Mouse (Mus musculus): ENCODE data around the gene Gm10197. TPM values are rescaled to one million over a fixed set of nuclear protein-coding genes. Genes with fewer than 3 reads are reported as not detected.

Gm10197 gene
- polyA plus RNA-seq, 1 experiment from 2014 or later: 7.2 TPM

- peaks cover 34% of the 10 kb centered on the region for H3K36me3 ChIP-seq (ENCODE audit: control insufficient read depth, insufficient read depth, low read length)
- peak overlapping the region; percentile 99 for H3K4me3 ChIP-seq (ENCODE audit: low read depth, low read length)
- ATAC-seq: peak; percentile 86
- no peak for DNase-seq (ENCODE audit: low spot score)
- H3K4me1 ChIP-seq (ENCODE audit: control insufficient read depth, insufficient read depth, low read length): peaks cover 9% of the 10 kb centered on the region
- peak overlapping the region; percentile 97 for H3K27ac ChIP-seq (ENCODE audit: low read depth, low read length)
- H3K9ac ChIP-seq (ENCODE audit: low read length): peak overlapping the region; percentile 98
- WGBS: under 1% methylated on average over 59 of the region's 59 CpGs
- no peaks in the 10 kb centered on the region for H3K27me3 ChIP-seq (replicated peaks; ENCODE audit: control insufficient read depth, insufficient read depth, low read length)
- no peaks in the 10 kb centered on the region for H3K9me3 ChIP-seq (replicated peaks; ENCODE audit: control insufficient read depth, low read length)
- peak overlapping the region; percentile 77 for H3K4me2 ChIP-seq (ENCODE audit: low read length)
Measured at GRCm38 (mm10) chr19:53389851-53390431, 18.4 kb upstream of the Gm10197 start.

GRCm38 (mm10) chr19:53389417-53389816 lies 17.9 kb upstream of the Gm10197 start:
- ATAC-seq: no peak
- WGBS: 27% methylated on average over 6 of the region's 6 CpGs

DNA sequence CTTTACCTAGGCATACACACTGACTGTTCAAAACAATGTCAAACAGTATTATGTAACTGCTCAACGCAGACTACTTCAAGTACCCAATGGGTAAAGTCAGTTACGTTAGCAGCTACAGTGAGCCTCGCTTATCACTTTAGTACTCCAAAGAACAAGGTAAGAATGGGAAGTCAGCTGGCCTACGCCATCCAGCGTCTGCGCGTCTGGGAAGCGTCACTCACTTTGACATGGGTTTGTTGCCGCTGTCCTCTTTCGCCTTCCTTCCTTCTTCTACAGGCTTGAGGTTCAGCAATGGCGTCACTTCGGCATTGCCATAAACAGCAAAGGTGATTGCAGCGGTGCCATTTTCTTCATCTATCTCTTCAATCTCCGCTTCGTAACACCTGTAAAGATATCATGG lies 11.8 kb upstream of the Gm10197 start:
- Histone ChIP-seq H3K9me3 (replicated peaks; ENCODE audit: control insufficient read depth, low read length) (no peaks in the 10 kb centered on the region), H3K27ac (ENCODE audit: low read depth, low read length) (no peak overlapping the region), H3K4me3 (ENCODE audit: low read depth, low read length) (no peak overlapping the region), H3K36me3 (ENCODE audit: control insufficient read depth, insufficient read depth, low read length) (peaks cover 82% of the 10 kb centered on the region), H3K27me3 (replicated peaks; ENCODE audit: control insufficient read depth, insufficient read depth, low read length) (no peaks in the 10 kb centered on the region), H3K9ac (ENCODE audit: low read length) (no peak overlapping the region), H3K4me1 (ENCODE audit: control insufficient read depth, insufficient read depth, low read length) (no peaks in the 10 kb centered on the region), H3K4me2 (ENCODE audit: low read length) (no peak overlapping the region)
- DNase-seq (ENCODE audit: low spot score) (no peak), ATAC-seq (no peak)
- 97% methylated on average over 15 of the region's 15 CpGs for WGBS

More at GRCm38 (mm10) chr19:53389417-53389816, 17.9 kb upstream of the Gm10197 start:
- no peaks in the 10 kb centered on the region for H3K27me3 ChIP-seq (replicated peaks; ENCODE audit: control insufficient read depth, insufficient read depth, low read length)
- H3K9ac ChIP-seq (ENCODE audit: low read length): peak overlapping the region; percentile 98
- peak overlapping the region; percentile 77 for H3K4me2 ChIP-seq (ENCODE audit: low read length)
- peak overlapping the region; percentile 99 for H3K4me3 ChIP-seq (ENCODE audit: low read depth, low read length)
- H3K9me3 ChIP-seq (replicated peaks; ENCODE audit: control insufficient read depth, low read length): no peaks in the 10 kb centered on the region
- peaks cover 9% of the 10 kb centered on the region for H3K4me1 ChIP-seq (ENCODE audit: control insufficient read depth, insufficient read depth, low read length)
- no peak for DNase-seq (ENCODE audit: low spot score)
- peaks cover 39% of the 10 kb centered on the region for H3K36me3 ChIP-seq (ENCODE audit: control insufficient read depth, insufficient read depth, low read length)
- H3K27ac ChIP-seq (ENCODE audit: low read depth, low read length): peak overlapping the region; percentile 97; the same call in 1 of the 2 replicates

GRCm38 (mm10) chr19:53378421-53378820 lies 6.9 kb upstream of the Gm10197 start:
- ATAC-seq (no peak), DNase-seq (ENCODE audit: low spot score) (no peak)
- no peaks in the 10 kb centered on the region for H3K9me3 ChIP-seq (replicated peaks; ENCODE audit: control insufficient read depth, low read length)
- H3K4me2 ChIP-seq (ENCODE audit: low read length): no peak overlapping the region
- WGBS: 93% methylated on average over 10 of the region's 10 CpGs
- H3K4me1 ChIP-seq (ENCODE audit: control insufficient read depth, insufficient read depth, low read length): no peaks in the 10 kb centered on the region
- peaks cover 71% of the 10 kb centered on the region for H3K36me3 ChIP-seq (ENCODE audit: control insufficient read depth, insufficient read depth, low read length)
- no peak overlapping the region for H3K9ac ChIP-seq (ENCODE audit: low read length)
- no peaks in the 10 kb centered on the region for H3K27me3 ChIP-seq (replicated peaks; ENCODE audit: control insufficient read depth, insufficient read depth, low read length)
- H3K4me3 ChIP-seq (ENCODE audit: low read depth, low read length): no peak overlapping the region
- H3K27ac ChIP-seq (ENCODE audit: low read depth, low read length): no peak overlapping the region

- peaks cover 70% of the 10 kb centered on the region for H3K36me3 ChIP-seq (ENCODE audit: control insufficient read depth, insufficient read depth, low read length)
- H3K4me3 ChIP-seq (ENCODE audit: low read depth, low read length): no peak overlapping the region
- H3K27ac ChIP-seq (ENCODE audit: low read depth, low read length): no peak overlapping the region
- H3K9ac ChIP-seq (ENCODE audit: low read length): no peak overlapping the region
- H3K9me3 ChIP-seq (replicated peaks; ENCODE audit: control insufficient read depth, low read length): no peaks in the 10 kb centered on the region
- no peak for DNase-seq (ENCODE audit: low spot score)
- no peaks in the 10 kb centered on the region for H3K27me3 ChIP-seq (replicated peaks; ENCODE audit: control insufficient read depth, insufficient read depth, low read length)
- no peaks in the 10 kb centered on the region for H3K4me1 ChIP-seq (ENCODE audit: control insufficient read depth, insufficient read depth, low read length)
- 90% methylated on average over 8 of the region's 8 CpGs for WGBS
- no peak overlapping the region for H3K4me2 ChIP-seq (ENCODE audit: low read length)
- no peak for ATAC-seq
Measured at GRCm38 (mm10) chr19:53377652-53378051, 6.1 kb upstream of the Gm10197 start.

DNA sequence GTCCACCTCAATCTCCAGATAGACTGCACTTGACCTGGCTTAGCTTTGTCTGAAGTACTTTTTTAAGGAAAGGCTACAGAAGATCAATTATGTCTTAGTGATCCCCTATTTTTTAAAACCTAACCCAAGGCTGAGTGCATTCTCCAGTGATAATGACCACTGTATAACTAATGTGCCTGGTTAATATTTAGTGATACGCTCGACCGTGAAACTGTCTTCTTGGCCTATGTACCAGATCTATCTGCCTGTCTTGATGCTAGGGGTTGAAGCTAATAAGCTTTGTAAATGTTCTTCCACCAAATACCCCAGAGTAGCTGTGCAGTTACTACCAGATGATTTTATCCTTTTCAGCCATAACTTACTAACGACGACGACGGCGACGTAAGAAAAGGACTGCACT lies 4.2 kb upstream of the Gm10197 start:
- no peak overlapping the region for H3K27ac ChIP-seq (ENCODE audit: low read depth, low read length)
- DNase-seq (ENCODE audit: low spot score): no peak
- H3K4me2 ChIP-seq (ENCODE audit: low read length): no peak overlapping the region
- no peak overlapping the region for H3K9ac ChIP-seq (ENCODE audit: low read length)
- peaks cover 68% of the 10 kb centered on the region for H3K36me3 ChIP-seq (ENCODE audit: control insufficient read depth, insufficient read depth, low read length)
- no peaks in the 10 kb centered on the region for H3K4me1 ChIP-seq (ENCODE audit: control insufficient read depth, insufficient read depth, low read length)
- H3K4me3 ChIP-seq (ENCODE audit: low read depth, low read length): no peak overlapping the region
- H3K9me3 ChIP-seq (replicated peaks; ENCODE audit: control insufficient read depth, low read length): no peaks in the 10 kb centered on the region
- no peaks in the 10 kb centered on the region for H3K27me3 ChIP-seq (replicated peaks; ENCODE audit: control insufficient read depth, insufficient read depth, low read length)
- WGBS: 94% methylated on average over 9 of the region's 9 CpGs
- no peak for ATAC-seq

GRCm38 (mm10) chr19:53375299-53375698 lies 3.7 kb upstream of the Gm10197 start:
- no peaks in the 10 kb centered on the region for H3K27me3 ChIP-seq (replicated peaks; ENCODE audit: control insufficient read depth, insufficient read depth, low read length)
- H3K4me3 ChIP-seq (ENCODE audit: low read depth, low read length): no peak overlapping the region
- H3K4me1 ChIP-seq (ENCODE audit: control insufficient read depth, insufficient read depth, low read length): no peaks in the 10 kb centered on the region
- ATAC-seq: no peak
- WGBS: 93% methylated on average over 6 of the region's 6 CpGs
- H3K9ac ChIP-seq (ENCODE audit: low read length): no peak overlapping the region
- H3K27ac ChIP-seq (ENCODE audit: low read depth, low read length): no peak overlapping the region
- DNase-seq (ENCODE audit: low spot score): no peak
- H3K36me3 ChIP-seq (ENCODE audit: control insufficient read depth, insufficient read depth, low read length): peaks cover 68% of the 10 kb centered on the region
- no peak overlapping the region for H3K4me2 ChIP-seq (ENCODE audit: low read length)
- H3K9me3 ChIP-seq (replicated peaks; ENCODE audit: control insufficient read depth, low read length): no peaks in the 10 kb centered on the region

GRCm38 (mm10) chr19:53373570-53373969 lies 2.0 kb upstream of the Gm10197 start:
- H3K4me2 ChIP-seq (ENCODE audit: low read length): no peak overlapping the region
- no peak for ATAC-seq

DNA sequence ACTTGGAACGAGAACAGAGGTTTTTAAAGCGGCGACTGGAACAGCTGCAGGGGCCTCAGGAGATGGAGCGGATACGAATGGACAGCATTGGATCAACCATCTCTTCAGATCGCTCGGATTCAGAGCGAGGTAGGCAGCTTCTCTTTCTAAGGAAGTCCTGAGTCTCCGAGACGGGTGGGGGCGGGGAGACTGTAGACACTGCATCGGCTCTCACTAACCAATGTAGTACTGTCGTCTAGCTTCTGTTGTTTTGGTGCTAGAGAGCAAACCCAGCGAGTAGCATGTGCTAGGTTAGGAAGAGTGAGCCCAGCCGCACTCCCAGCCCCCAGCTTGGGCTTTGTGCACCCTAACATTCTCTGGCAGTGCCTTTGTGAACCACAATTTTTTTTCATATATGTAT lies 1.3 kb downstream of the Gm10197 start:
- WGBS: 76% methylated on average over 15 of the region's 15 CpGs
- H3K36me3 ChIP-seq (ENCODE audit: control insufficient read depth, insufficient read depth, low read length): peaks cover 45% of the 10 kb centered on the region
- no peak; the same call in 1 of the 2 replicates for ATAC-seq
- no peak overlapping the region for H3K4me3 ChIP-seq (ENCODE audit: low read depth, low read length)
- no peak overlapping the region for H3K27ac ChIP-seq (ENCODE audit: low read depth, low read length)
- H3K9ac ChIP-seq (ENCODE audit: low read length): no peak overlapping the region
- H3K4me1 ChIP-seq (ENCODE audit: control insufficient read depth, insufficient read depth, low read length): peaks cover 3% of the 10 kb centered on the region
- no peak overlapping the region for H3K4me2 ChIP-seq (ENCODE audit: low read length)
- no peak for DNase-seq (ENCODE audit: low spot score)
- no peaks in the 10 kb centered on the region for H3K9me3 ChIP-seq (replicated peaks; ENCODE audit: control insufficient read depth, low read length)
- no peaks in the 10 kb centered on the region for H3K27me3 ChIP-seq (replicated peaks; ENCODE audit: control insufficient read depth, insufficient read depth, low read length)

More at GRCm38 (mm10) chr19:53373570-53373969, 2.0 kb upstream of the Gm10197 start:
- Histone ChIP-seq H3K27me3 (replicated peaks; ENCODE audit: control insufficient read depth, insufficient read depth, low read length) (no peaks in the 10 kb centered on the region), H3K4me3 (ENCODE audit: low read depth, low read length) (no peak overlapping the region), H3K9ac (ENCODE audit: low read length) (no peak overlapping the region), H3K9me3 (replicated peaks; ENCODE audit: control insufficient read depth, low read length) (no peaks in the 10 kb centered on the region), H3K27ac (ENCODE audit: low read depth, low read length) (no peak overlapping the region), H3K4me1 (ENCODE audit: control insufficient read depth, insufficient read depth, low read length) (no peaks in the 10 kb centered on the region), H3K36me3 (ENCODE audit: control insufficient read depth, insufficient read depth, low read length) (peaks cover 64% of the 10 kb centered on the region)
- 90% methylated on average over 2 of the region's 2 CpGs for WGBS
- no peak for DNase-seq (ENCODE audit: low spot score)

Data from forebrain, embryonic 14.5 days (tissue).